Mouse (Mus musculus) Patski (cell line): ENCODE results near the gene Ptx4. TPM values are rescaled to one million over a fixed set of nuclear protein-coding genes. Genes with fewer than 3 reads are reported as not detected.
"Not testable (repeated sequence)": the region's sequence is repeated elsewhere in the genome, so short reads cannot be mapped to it uniquely, and the experiment has no call there.

Experiments used
- ATAC-seq: fragments of 100-300 bp; one replicate; pipeline ENCODE4 v1.8.0; 2021
- CTCF ChIA-PET: fragments of 350-600 bp; sonication (Branson Sonifier 250); formaldehyde crosslinking; loops from one replicate; lab custom pipeline; 2022; ENCODE audit warnings: inconsistent platforms; lab: Charles Lee
- POLR2A ChIA-PET: fragments of 350-600 bp; sonication (Branson Sonifier 250); formaldehyde crosslinking; loops from one replicate; lab custom pipeline; 2022; ENCODE audit warnings: antibody characterized with exemption, inconsistent platforms; lab: Charles Lee
- DNase-seq: peaks from one replicate; pipeline ENCODE4 v3.0.0-alpha.2; 2011; ENCODE audit warnings: low read depth, low spot score
- H3K27me3 ChIP-seq: fragments of 371-371 bp; one replicate; pipeline ENCODE4 v1.5.1; 2021
- CTCF ChIP-seq: fragments of 100-300 bp; IDR thresholded peaks from one replicate; pipeline ENCODE4 v1.5.1; 2021
- in situ Hi-C: fragments of 300-500 bp; cut with MboI; formaldehyde crosslinking; loops from 3 replicates; pipeline ENCODE4 v1.11.1; 2018; ENCODE audit warnings: low pct_unique_long_range_greater_than_20kb, mixed read lengths
- polyA plus RNA-seq: library from polyadenylated mRNA; unstranded; gene quantifications from one replicate; pipeline ENCODE4 v1.2.3, GENCODE M21; 2021

Ptx4 gene
- polyA plus RNA-seq, 1 experiment from 2014 or later = 0.05 TPM

- no peak for DNase-seq
- no peak for TF ChIP-seq CTCF
- in situ Hi-C loops = loop anchor here (5.0 kb wide), 1 partner anchor 157 kb away; the partner anchor contains the start of gene Ube2i
- POLR2A ChIA-PET = no interaction called here
- ATAC-seq = peak; percentile 42
- H3K27me3 ChIP-seq = no peaks in the 10 kb centered on the region
- CTCF ChIA-PET = no interaction called here
Measured at GRCm38 (mm10) chr17:25114908-25115645, 5.5 kb upstream of the Ptx4 start.

- DNase-seq (peak; percentile 58), ATAC-seq (peak; percentile 63)
- POLR2A ChIA-PET = interaction anchor here (1.4 kb wide), 1 partner anchor 11 kb away, joined by 4 read pairs; no protein-coding TSS in a partner anchor
- in situ Hi-C loops = loop anchor here (5.0 kb wide), 1 partner anchor 156 kb away; the partner anchor contains the start of gene Ube2i
- TF ChIP-seq CTCF = no peak
- H3K27me3 ChIP-seq = peaks cover 5% of the 10 kb centered on the region
- CTCF ChIA-PET = interaction anchor here (1.8 kb wide), 1 partner anchor 30 kb away, joined by 4 read pairs; no protein-coding TSS in a partner anchor
Measured at GRCm38 (mm10) chr17:25115664-25116432, 4.7 kb upstream of the Ptx4 start, which contains the start of gene Telo2. Gene Telo2, minus strand, starts transcription at chr17:25115967.

- TF ChIP-seq CTCF = peak; percentile 88
- ATAC-seq = no peak
- POLR2A ChIA-PET = interaction anchor here (0.6 to 1.4 kb wide), 2 partner anchors 10 to 17 kb away, joined by 3 to 4 read pairs; no protein-coding TSS in a partner anchor
- in situ Hi-C loops = loop anchor here (5.0 kb wide), 1 partner anchor 155 kb away; the partner anchor contains the start of gene Ube2i
- CTCF ChIA-PET = interaction anchor here (1.2 to 2.2 kb wide), 7 partner anchors 10 to 172 kb away, joined by 3 to 7 read pairs (median 5); no protein-coding TSS in a partner anchor
- peaks cover 5% of the 10 kb centered on the region for H3K27me3 ChIP-seq
- no peak for DNase-seq
Measured at GRCm38 (mm10) chr17:25117263-25117662, 3.3 kb upstream of the Ptx4 start.

GRCm38 (mm10) chr17:25123979-25124378 is 3.4 kb downstream of the Ptx4 start:
- in situ Hi-C loops = no loop called here
- ChIA-PET POLR2A (no interaction called here), CTCF (no interaction called here)
- H3K27me3 ChIP-seq = peaks cover 5% of the 10 kb centered on the region
- TF ChIP-seq CTCF = peak; percentile 54
- ATAC-seq (no peak), DNase-seq (no peak)

- CTCF ChIA-PET, DNase-seq, in situ Hi-C loops, ATAC-seq, H3K27me3 ChIP-seq, POLR2A ChIA-PET: not testable (repeated sequence)
Measured at GRCm38 (mm10) chr17:25125442-25126060, 5.0 kb downstream of the Ptx4 start.

- in situ Hi-C loops = no loop called here
- ChIA-PET CTCF (interaction anchor here (1.4 to 2.1 kb wide), 2 partner anchors 9 to 10 kb away, joined by 3 to 7 read pairs; no protein-coding TSS in a partner anchor), POLR2A (interaction anchor here (1.2 to 1.5 kb wide), 2 partner anchors 11 to 57 kb away, joined by 4 read pairs; partner anchors contain the start of genes BC003965 and Telo2)
- no peak for DNase-seq
- no peak for TF ChIP-seq CTCF
- H3K27me3 ChIP-seq = no peaks in the 10 kb centered on the region
- ATAC-seq = no peak
Measured at GRCm38 (mm10) chr17:25127079-25127478, 6.5 kb downstream of the Ptx4 start.

- DNase-seq = no peak
- no peak for ATAC-seq
- ChIA-PET CTCF (interaction anchor here (1.4 to 2.1 kb wide), 2 partner anchors 8 to 10 kb away, joined by 3 to 7 read pairs; no protein-coding TSS in a partner anchor), POLR2A (interaction anchor here (1.2 to 1.5 kb wide), 2 partner anchors 11 to 57 kb away, joined by 4 read pairs; partner anchors contain the start of genes BC003965 and Telo2)
- in situ Hi-C loops = no loop called here
- H3K27me3 ChIP-seq = no peaks in the 10 kb centered on the region
- TF ChIP-seq CTCF = no peak
Measured at GRCm38 (mm10) chr17:25127681-25128080, 7.1 kb downstream of the Ptx4 start.

GRCm38 (mm10) chr17:25130060-25130459 is 9.5 kb downstream of the Ptx4 start:
- ATAC-seq (no peak), DNase-seq (no peak)

GRCm38 (mm10) chr17:25133275-25133698 is 12.7 kb downstream of the Ptx4 start, which contains the start of gene Clcn7:
Gene Clcn7, plus strand, starts transcription at chr17:25133391.
- in situ Hi-C loops = no loop called here
- ChIA-PET CTCF (no interaction called here), POLR2A (no interaction called here)
- ATAC-seq (no peak), DNase-seq (peak; percentile 53)
- TF ChIP-seq CTCF = no peak
- H3K27me3 ChIP-seq = no peaks in the 10 kb centered on the region

More at GRCm38 (mm10) chr17:25130060-25130459, 9.5 kb downstream of the Ptx4 start:
- H3K27me3 ChIP-seq = no peaks in the 10 kb centered on the region
- TF ChIP-seq CTCF = no peak
- in situ Hi-C loops = no loop called here
- ChIA-PET POLR2A (no interaction called here), CTCF (interaction anchor here (0.8 to 1.3 kb wide), 2 partner anchors 10 kb away, joined by 3 read pairs; partner anchors contain the start of gene Ptx4)

GRCm38 (mm10) chr17:25135622-25136021 is 15.1 kb downstream of the Ptx4 start:
- ChIA-PET POLR2A (no interaction called here), CTCF (interaction anchor here (0.9 to 1.4 kb wide), 2 partner anchors 9 to 18 kb away, joined by 3 to 6 read pairs; no protein-coding TSS in a partner anchor)
- no peak for ATAC-seq
- no peaks in the 10 kb centered on the region for H3K27me3 ChIP-seq
- in situ Hi-C loops = no loop called here
- DNase-seq = no peak
- no peak for TF ChIP-seq CTCF
